8 mouse cellular contexts compared by ENCODE assay signal in the genomic region with DNA sequence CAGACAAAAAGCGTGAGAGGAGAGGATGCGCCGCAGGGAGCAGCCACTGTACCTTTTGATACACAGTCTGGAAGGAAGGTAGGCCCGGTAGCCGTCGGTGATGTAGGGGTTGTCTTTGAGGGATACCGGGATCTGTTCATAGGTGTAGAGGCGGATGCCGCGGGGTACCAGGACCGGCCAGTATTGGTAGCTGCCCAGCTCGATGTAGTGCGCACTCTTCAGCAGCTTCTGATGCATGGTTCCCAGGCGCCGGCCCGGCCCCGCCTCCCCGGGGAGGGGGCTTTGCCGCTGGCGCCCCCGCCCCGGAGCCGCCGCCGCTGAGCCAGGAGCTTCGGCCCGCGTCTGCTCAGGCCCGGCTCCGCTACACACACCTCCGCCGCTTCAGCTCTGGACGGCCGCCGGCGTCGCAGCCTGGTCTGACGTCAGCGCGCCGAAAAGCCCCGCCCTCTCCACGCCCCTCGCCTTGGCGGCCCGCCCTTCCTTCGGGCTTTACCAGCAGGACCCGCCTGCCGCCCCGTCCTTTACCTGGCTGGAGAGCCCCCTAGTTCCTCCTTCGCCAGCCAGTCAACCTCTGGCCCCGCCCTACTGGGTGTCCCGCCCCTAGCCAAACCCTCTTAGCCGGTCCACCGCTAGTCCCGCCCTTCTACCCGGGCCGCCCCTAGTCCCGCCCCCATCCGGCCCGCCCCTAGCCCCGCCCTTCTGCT. TPM values are rescaled to one million over a fixed set of nuclear protein-coding genes. Genes with fewer than 3 reads are reported as not detected.
A peak's percentile ranks its signal among the peaks of the same experiment; 100 is the strongest.
DNase-seq lines count a peak whose midpoint lies in the region; ATAC-seq and TF ChIP-seq lines count a peak whose summit lies in the region.

A gene (minus strand): TSS at position 390 of the 704 bp plus-strand sequence.

- peaks cover 9% of the 10 kb centered on the region for H3K27me3 ChIP-seq in Patski
- H3K27me3 ChIP-seq in hindbrain, embryonic 14.5 days (ENCODE audit: control insufficient read depth, insufficient read depth, low read length), result no peaks in the 10 kb centered on the region

- peak; percentile 98 for ATAC-seq in Patski
- peak; percentile 98 for ATAC-seq in hindbrain, embryonic 14.5 days (ENCODE audit: low FRiP score)

- CTCF ChIA-PET in Patski (lab: Charles Lee), result interaction anchor here (1.0 to 1.4 kb wide), 3 partner anchors 14 to 22 kb away, joined by 3 to 4 read pairs (median 3); no protein-coding TSS in a partner anchor

- peaks cover 19% of the 10 kb centered on the region for H3K4me1 ChIP-seq in hindbrain, embryonic 14.5 days (replicated peaks; ENCODE audit: control insufficient read depth, insufficient read depth, low read length)

- TF ChIP-seq CTCF in Patski (IDR thresholded peaks at IDR 0.05), result no peak

- peak within 1 kb of the TSS; percentile 72 for H3K27ac ChIP-seq in hindbrain, embryonic 14.5 days

- no peaks in the 10 kb centered on the region for H3K9me3 ChIP-seq in hindbrain, embryonic 14.5 days (ENCODE audit: control insufficient read depth, low read length)

- H3K36me3 ChIP-seq in hindbrain, embryonic 14.5 days (replicated peaks; ENCODE audit: control insufficient read depth, insufficient read depth), result peaks cover 14% of the 10 kb centered on the region

- peak within 1 kb of the TSS; percentile 60 for H3K4me2 ChIP-seq in hindbrain, embryonic 14.5 days (replicated peaks)

- H3K9ac ChIP-seq in hindbrain, embryonic 14.5 days, result peak within 1 kb of the TSS; percentile 79

- POLR2A ChIA-PET in Patski (lab: Charles Lee), result no interaction called here

- DNase-seq in Patski (ENCODE audit: low read depth, low spot score), result peak; percentile 64
- DNase-seq in cerebellum, postnatal 14 days, result peak; percentile 99
- DNase-seq in frontal cortex, postnatal 25 days (ENCODE audit: low spot score in 2 of 2), result peak; percentile 93 to 94
- DNase-seq in hindbrain, embryonic 14.5 days (ENCODE audit: low spot score), result peak; percentile 90
- DNase-seq in layer of hippocampus, postnatal 36 days, result peak; percentile 98
- DNase-seq in lung, postnatal 36 days, result peak; percentile 98
- DNase-seq in retina, postnatal 1 day, result peak; percentile 94
- DNase-seq in urinary bladder, adult 18-20 months (ENCODE audit: low spot score in 2 of 2), result peak; percentile 98 to 99

- H3K4me3 ChIP-seq in hindbrain, embryonic 14.5 days (replicated peaks; ENCODE audit: low read length), result peak within 1 kb of the TSS; percentile 69

- in situ Hi-C loops in Patski (cut with MboI; ENCODE audit: low pct_unique_long_range_greater_than_20kb), result no loop called here

- WGBS in hindbrain, embryonic 14.5 days, result under 1% methylated on average over 55 of the region's 62 CpGs

RNA-seq across cellular contexts. Expression of the gene that starts here (rescaled TPM):
- polyA plus RNA-seq in Patski (2021), result 8.0 TPM
- polyA plus RNA-seq in hindbrain, embryonic 14.5 days (2014; fragmentation: Nextera tagmentation; extraction: Ambion mirVana), result 22.7 and 24.0 TPM in 2 replicates
- total RNA-seq in layer of hippocampus, postnatal 36 days (2021), result 10 to 100 TPM; 28.2 to 38.6 TPM

Comparison
In these comparisons a context has a peak if more than half of its experiments do, and no peak if none do; other contexts are left out.
1. Peak in every context shown above with its lines: DNase-seq, ATAC-seq, H3K4me3 ChIP-seq and H3K27ac ChIP-seq.